ENCODE assay signal across 20 mouse cellular contexts in the genomic region with DNA sequence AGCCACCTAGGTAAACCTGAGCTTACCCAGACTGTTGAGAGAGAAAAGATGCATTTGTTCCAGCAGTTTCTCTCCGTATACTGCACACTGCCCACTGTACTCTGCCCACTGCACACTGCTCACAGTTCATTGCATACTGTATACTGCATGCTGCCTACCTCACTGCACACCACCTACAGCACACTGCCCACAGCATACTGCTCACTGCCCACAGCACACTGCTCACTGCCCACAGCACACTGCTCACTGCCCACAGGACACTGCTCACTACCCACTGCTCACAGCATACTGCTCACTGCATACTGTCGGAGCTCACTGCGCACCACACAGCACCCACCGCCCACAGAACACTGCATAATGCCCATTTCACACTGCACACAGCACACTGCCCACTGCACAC.
"Had no signal": no experiment of that assay in that cellular context is flagged by ENCODE, and none has a peak within 500 bp of the region (broad histone marks: within the 10 kb centered on the region; RNA-seq: fewer than 3 reads in every experiment).

No protein-coding gene starts in this region.

- H3K27me3 ChIP-seq: liver, embryonic 12.5 days; liver, embryonic 15.5 days; lung, embryonic 15.5 days; neural tube, embryonic 13.5 days; stomach, embryonic 15.5 days had no signal

- H3K36me3 ChIP-seq: limb, embryonic 10.5 days; limb, embryonic 13.5 days; liver, embryonic 12.5 days; liver, embryonic 15.5 days; lung, embryonic 15.5 days; neural tube, embryonic 13.5 days; stomach, embryonic 15.5 days had no signal

- H3K27ac ChIP-seq: limb, embryonic 10.5 days; limb, embryonic 13.5 days; liver, embryonic 12.5 days; liver, embryonic 15.5 days; lung, embryonic 15.5 days; neural tube, embryonic 13.5 days; stomach, embryonic 15.5 days had no signal

- H3K9me3 ChIP-seq: limb, embryonic 10.5 days; limb, embryonic 13.5 days; liver, embryonic 12.5 days; liver, embryonic 15.5 days; lung, embryonic 15.5 days; neural tube, embryonic 13.5 days; stomach, embryonic 15.5 days had no signal

- ATAC-seq: liver, embryonic 12.5 days had no signal

- H3K4me1 ChIP-seq: liver, embryonic 12.5 days; liver, embryonic 15.5 days; lung, embryonic 15.5 days; stomach, embryonic 15.5 days had no signal

- DNase-seq: kidney, adult 18-20 months; kidney, adult 9 months; kidney, postnatal 14 days; kidney, postnatal 4 days; liver; lung, adult 18-20 months; lung, postnatal 10 days; lung, postnatal 36 days; retina, postnatal 1 day; right cerebral cortex, postnatal 25 days; spleen, adult 18-20 months; thymus, postnatal 25 days had no signal

- H3K4me3 ChIP-seq: limb, embryonic 10.5 days; limb, embryonic 13.5 days; liver, embryonic 12.5 days; liver, embryonic 15.5 days; lung, embryonic 15.5 days; myocyte; neural tube, embryonic 13.5 days; stomach, embryonic 15.5 days had no signal

- H3K4me2 ChIP-seq: limb, embryonic 13.5 days; liver, embryonic 12.5 days; liver, embryonic 15.5 days; lung, embryonic 15.5 days; neural tube, embryonic 13.5 days; stomach, embryonic 15.5 days had no signal

- H3K9ac ChIP-seq: limb, embryonic 13.5 days; liver, embryonic 12.5 days; liver, embryonic 15.5 days; lung, embryonic 15.5 days; neural tube, embryonic 13.5 days; stomach, embryonic 15.5 days had no signal
